Mouse (Mus musculus) limb, embryonic 13.5 days (tissue): ENCODE measurements at regions not wholly inside any gene's neighbourhood (a gene's known extent, or its start where the extent isn't known, plus 50 kb on each side); places are given as distances from the start of the nearest gene placed in this dataset.

Experiments used
- ATAC-seq: fragments of 200-750 bp; cut with Nextera tagmentation; 2 replicates; pipeline ENCODE4 v1.8.0; 2017; ENCODE audit warnings: low read depth, moderate number of reproducible peaks, moderate TSS enrichment; ENCODE audit not compliant: low FRiP score
- H3K27ac ChIP-seq: fragments of 300-500 bp; sonication (generic); 2 replicates; pipeline ENCODE4 v1.5.1; 2015; ENCODE audit warnings: inconsistent platforms, mild to moderate bottlenecking, moderate library complexity
- H3K27me3 ChIP-seq: fragments of 300-500 bp; sonication (generic); 2 replicates; pipeline ENCODE4 v1.6.1; 2015; ENCODE audit warnings: mild to moderate bottlenecking, inconsistent platforms
- H3K36me3 ChIP-seq: fragments of 300-500 bp; sonication (generic); 2 replicates; pipeline ENCODE4 v1.6.1; 2015; ENCODE audit warnings: inconsistent platforms, mild to moderate bottlenecking, moderate library complexity
- H3K4me1 ChIP-seq: fragments of 300-500 bp; sonication (generic); 2 replicates; pipeline ENCODE4 v1.6.1; 2015; ENCODE audit warnings: inconsistent platforms
- H3K4me2 ChIP-seq: fragments of 300-500 bp; sonication (generic); replicated peaks from 2 replicates; pipeline ENCODE4 v1.6.1; 2015; ENCODE audit warnings: inconsistent platforms, mild to moderate bottlenecking, moderate library complexity
- H3K4me3 ChIP-seq: fragments of 300-500 bp; sonication (generic); 2 replicates; pipeline ENCODE4 v1.5.1; 2015; ENCODE audit warnings: moderate library complexity, mild to moderate bottlenecking, inconsistent platforms
- H3K9ac ChIP-seq: fragments of 300-500 bp; sonication (generic); 2 replicates; pipeline ENCODE4 v1.6.1; 2015; ENCODE audit warnings: mild to moderate bottlenecking, inconsistent platforms
- H3K9me3 ChIP-seq: fragments of 300-500 bp; sonication (generic); 2 replicates; pipeline ENCODE4 v1.6.1; 2016; ENCODE audit warnings: inconsistent platforms
- WGBS: fragments of 180-500 bp; shearing (Covaris S2); methylation state at CpG from one replicate; pipeline ENCODE4 v1.1.7; 2015; 5-methylcytosine and 5-hydroxymethylcytosine counted together

DNA sequence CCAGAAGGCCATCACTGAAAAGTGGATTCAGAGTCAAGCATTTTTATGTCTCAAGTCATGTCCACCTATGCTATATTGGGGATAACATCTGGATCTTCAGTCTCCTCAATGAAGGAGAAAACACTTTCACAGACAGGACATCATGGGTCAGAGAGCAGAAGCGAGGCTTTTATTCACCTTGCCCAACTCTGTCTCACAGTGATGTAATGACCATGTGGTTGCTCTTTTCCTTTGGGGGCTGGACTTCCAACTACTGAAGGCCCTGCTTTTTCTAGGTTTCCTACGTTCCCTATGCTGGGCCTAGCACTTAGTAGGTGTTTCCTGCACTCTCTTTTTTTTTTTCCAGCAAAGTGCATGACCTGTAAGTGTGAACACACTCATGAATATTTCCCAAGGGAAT, 130.4 kb downstream of the 4933412E24Rik start:
- ATAC-seq: no peak
- Histone ChIP-seq H3K36me3 (no peaks in the 10 kb centered on the region), H3K4me1 (no peaks in the 10 kb centered on the region), H3K27me3 (no peaks in the 10 kb centered on the region), H3K4me2 (no peak overlapping the region), H3K9me3 (no peaks in the 10 kb centered on the region), H3K4me3 (no peak overlapping the region), H3K9ac (no peak overlapping the region), H3K27ac (no peak overlapping the region)
- 87% methylated on average over 2 of the region's 2 CpGs for WGBS

DNA sequence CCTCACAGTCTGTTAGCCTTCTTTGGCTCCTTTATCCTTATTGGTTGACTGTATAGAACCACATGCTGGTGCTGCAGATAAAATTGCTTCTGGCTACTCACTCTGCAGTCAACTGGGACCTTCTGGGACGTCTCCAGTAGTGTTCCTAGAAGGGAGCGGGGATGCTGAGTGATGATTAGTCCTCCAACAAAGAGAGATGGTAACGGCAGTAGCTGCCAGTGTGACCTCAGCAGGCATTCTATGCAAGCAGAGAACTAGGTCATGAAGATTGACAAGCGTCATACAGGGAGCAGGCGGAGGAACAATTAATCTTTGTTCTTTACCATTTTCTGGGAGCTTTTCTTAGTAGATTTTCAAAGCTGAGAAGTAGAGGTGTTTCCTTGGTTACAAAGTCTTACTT, 134.0 kb downstream of the 4933412E24Rik start:
- H3K4me2 ChIP-seq: no peak overlapping the region
- H3K9me3 ChIP-seq: no peaks in the 10 kb centered on the region
- 89% methylated on average over 5 of the region's 5 CpGs for WGBS
- no peaks in the 10 kb centered on the region for H3K4me1 ChIP-seq
- H3K9ac ChIP-seq: no peak overlapping the region
- H3K36me3 ChIP-seq: no peaks in the 10 kb centered on the region
- H3K4me3 ChIP-seq: no peak overlapping the region
- no peak overlapping the region for H3K27ac ChIP-seq
- H3K27me3 ChIP-seq: no peaks in the 10 kb centered on the region
- no peak for ATAC-seq

DNA sequence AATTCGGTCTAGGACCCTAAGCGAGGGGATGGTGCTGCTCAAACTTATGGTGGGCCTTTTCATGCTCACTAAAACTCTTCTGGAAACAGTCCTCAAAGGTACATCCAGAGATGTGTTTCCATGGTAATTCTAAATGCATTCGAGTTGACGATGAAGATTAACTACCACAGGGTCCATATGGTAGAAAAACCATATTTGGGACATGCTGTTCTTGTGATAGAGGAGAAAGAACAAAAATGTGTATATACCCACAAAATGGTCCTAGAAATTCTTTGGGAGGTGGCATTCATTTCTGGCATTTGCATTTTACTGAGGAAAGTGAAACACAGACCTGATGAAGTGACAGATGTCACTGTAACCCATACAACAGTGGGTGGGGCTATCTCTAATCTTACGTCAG, 136.0 kb downstream of the 4933412E24Rik start:
- WGBS: 87% methylated on average over 5 of the region's 5 CpGs
- Histone ChIP-seq H3K4me1 (no peaks in the 10 kb centered on the region), H3K4me3 (no peak overlapping the region), H3K9ac (no peak overlapping the region), H3K9me3 (no peaks in the 10 kb centered on the region), H3K27me3 (no peaks in the 10 kb centered on the region), H3K4me2 (no peak overlapping the region), H3K27ac (no peak overlapping the region), H3K36me3 (no peaks in the 10 kb centered on the region)
- ATAC-seq: no peak

DNA sequence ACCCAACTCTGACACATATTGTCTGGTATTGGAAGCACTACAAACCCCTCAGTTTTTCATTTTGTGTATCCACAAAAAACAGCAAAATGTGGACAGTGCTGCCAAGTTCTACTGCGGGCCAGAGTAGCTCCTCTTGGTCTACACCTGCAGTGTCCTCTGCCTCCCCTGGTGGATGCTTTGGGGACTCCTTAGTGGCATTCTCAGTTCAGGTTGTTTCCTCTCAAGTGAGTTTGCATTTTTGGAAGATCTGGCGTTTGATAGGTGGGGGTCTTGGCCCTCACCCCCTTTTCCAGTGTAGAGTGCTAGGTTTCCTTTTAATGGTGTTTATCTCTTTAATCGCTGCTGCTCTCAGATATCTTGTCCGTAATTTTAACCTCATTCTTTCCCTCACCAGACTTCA, 137.1 kb downstream of the 4933412E24Rik start:
- H3K27me3 ChIP-seq: no peaks in the 10 kb centered on the region
- H3K27ac ChIP-seq: no peak overlapping the region
- no peaks in the 10 kb centered on the region for H3K9me3 ChIP-seq
- H3K36me3 ChIP-seq: no peaks in the 10 kb centered on the region
- 90% methylated on average over 4 of the region's 4 CpGs for WGBS
- no peak overlapping the region for H3K9ac ChIP-seq
- H3K4me2 ChIP-seq: no peak overlapping the region
- ATAC-seq: no peak
- no peaks in the 10 kb centered on the region for H3K4me1 ChIP-seq
- H3K4me3 ChIP-seq: no peak overlapping the region

DNA sequence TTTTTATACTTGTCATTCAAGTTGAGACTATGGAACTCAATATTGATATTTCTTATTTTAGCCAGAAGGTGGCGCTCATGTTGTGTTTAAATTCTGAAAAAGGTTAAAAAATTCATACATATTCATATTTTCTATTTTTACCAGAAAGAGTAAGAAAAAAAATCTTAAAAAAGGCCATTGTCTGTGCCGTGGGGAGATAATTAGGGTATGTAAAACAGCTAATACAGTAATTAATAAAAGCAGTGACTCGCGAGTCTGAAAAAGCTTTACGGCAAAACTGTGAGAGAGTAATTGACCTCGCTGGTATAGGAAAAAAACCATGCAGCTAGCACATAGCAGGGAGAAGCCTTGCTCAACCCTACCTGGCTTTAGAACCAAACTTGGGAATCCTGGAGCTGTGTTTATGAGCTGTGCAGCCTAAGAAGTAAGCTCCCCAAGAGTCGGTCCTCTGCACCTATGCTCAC, 140.1 kb downstream of the 4933412E24Rik start:
- Histone ChIP-seq H3K27me3 (no peaks in the 10 kb centered on the region), H3K36me3 (no peaks in the 10 kb centered on the region), H3K4me3 (no peak overlapping the region), H3K9me3 (no peaks in the 10 kb centered on the region), H3K27ac (no peak overlapping the region), H3K9ac (no peak overlapping the region), H3K4me2 (no peak overlapping the region), H3K4me1 (no peaks in the 10 kb centered on the region)
- 70% methylated on average over 7 of the region's 7 CpGs for WGBS
- no peak for ATAC-seq

DNA sequence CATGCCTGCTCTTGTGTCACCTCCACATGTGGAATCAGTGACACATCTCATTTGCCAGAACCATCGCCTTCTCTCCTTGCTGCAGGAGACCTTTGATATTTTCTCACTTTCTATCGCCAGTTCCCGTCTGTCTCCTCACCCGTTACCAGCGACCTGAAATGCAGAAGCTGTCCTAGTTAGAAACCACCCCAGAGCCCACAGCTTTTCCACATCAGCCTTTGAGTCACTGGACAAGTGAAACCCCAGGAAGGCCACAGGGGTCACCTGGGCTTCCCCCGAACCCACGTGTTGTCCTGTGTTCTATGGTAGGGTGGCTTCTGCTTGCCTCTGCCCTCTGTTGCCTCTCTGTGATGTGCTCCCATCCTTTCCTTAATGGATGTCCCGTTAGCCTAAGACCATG, 149.7 kb downstream of the 4933412E24Rik start:
- Histone ChIP-seq H3K27ac (no peak overlapping the region), H3K4me2 (no peak overlapping the region), H3K4me1 (no peaks in the 10 kb centered on the region), H3K4me3 (no peak overlapping the region), H3K9ac (no peak overlapping the region), H3K36me3 (no peaks in the 10 kb centered on the region), H3K9me3 (no peaks in the 10 kb centered on the region), H3K27me3 (no peaks in the 10 kb centered on the region)
- no peak for ATAC-seq
- WGBS: 92% methylated on average over 8 of the region's 8 CpGs

DNA sequence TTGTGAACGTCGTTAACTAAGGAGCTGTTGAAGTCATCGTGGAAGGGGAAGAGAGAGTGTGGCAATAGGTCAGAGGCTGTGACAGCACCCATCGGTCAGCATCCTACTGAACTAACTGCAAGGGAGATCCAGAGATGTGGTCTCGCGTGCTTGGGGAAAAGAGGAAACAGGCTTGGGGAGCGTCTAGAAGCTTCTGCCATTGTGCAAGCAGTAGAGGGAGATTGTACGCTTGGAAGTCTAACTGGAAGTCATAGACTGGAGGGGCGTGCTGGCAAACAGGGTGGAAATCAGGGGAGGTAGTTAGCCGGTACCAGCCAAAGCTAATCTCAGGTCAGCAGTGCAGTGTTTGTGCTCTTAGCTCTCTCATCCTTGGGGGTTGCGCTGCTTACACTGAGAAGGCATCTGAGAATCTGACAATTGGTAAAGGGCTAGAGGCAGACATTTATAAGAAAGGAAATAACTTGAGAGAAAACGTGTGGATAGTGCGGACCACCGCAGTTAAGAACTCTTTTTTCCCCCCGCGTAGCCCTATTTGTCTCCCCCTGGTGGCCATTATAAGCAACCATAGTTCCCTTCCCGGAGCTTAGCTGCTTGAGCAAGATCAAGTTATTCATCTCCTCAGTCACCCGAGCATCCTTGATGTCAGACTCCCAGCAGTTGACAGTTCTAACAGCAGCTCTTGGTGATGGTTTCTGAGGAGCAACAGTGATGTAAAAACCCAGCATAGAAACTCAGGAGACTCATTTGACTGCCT, 151.5 kb downstream of the 4933412E24Rik start:
- H3K4me1 ChIP-seq: no peaks in the 10 kb centered on the region
- peak overlapping the region; percentile 48 for H3K4me2 ChIP-seq
- no peak; the same call in 1 of the 2 replicates for ATAC-seq
- H3K9me3 ChIP-seq: no peaks in the 10 kb centered on the region
- no peak overlapping the region for H3K9ac ChIP-seq
- WGBS: 47% methylated on average over 18 of the region's 18 CpGs
- H3K36me3 ChIP-seq: no peaks in the 10 kb centered on the region
- H3K4me3 ChIP-seq: no peak overlapping the region
- no peaks in the 10 kb centered on the region for H3K27me3 ChIP-seq
- no peak overlapping the region for H3K27ac ChIP-seq

DNA sequence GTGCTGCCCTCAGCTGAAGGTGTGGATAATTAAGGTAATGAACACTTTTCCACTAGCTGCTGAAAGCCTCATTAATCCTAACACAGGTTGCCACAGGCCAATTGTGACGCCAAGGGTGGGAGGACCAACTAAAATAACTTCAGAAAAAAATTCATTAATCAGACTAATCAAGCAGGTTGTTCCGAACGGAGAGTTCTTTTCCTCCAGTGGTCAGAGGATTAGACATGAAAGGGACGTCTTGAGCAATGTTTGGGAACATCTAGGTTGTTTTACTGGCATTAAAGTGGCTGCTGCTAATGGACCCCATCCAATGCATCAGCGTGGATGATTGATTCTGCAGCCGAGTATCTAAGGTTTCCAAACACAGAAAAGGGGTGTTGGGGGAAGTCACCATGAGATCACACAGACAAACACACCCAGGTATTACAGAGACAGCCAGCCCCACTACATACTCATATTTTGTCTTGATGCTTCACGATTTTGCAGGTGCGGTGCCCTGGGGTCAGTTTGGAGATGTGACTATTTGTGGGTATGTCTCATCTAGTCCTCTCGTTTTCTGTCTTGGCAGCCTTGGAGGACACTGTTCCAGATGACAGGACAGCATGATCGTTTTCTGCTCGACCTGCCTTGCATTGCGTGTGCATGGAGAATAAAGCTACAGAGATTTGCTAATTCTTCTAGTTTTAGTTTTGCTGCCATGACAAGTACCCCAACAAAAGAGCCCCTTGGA, 164.0 kb downstream of the 4933412E24Rik start:
- Histone ChIP-seq H3K4me2 (no peak overlapping the region), H3K4me3 (no peak overlapping the region), H3K9ac (no peak overlapping the region), H3K27me3 (no peaks in the 10 kb centered on the region), H3K9me3 (no peaks in the 10 kb centered on the region; the same call in 1 of the 2 replicates), H3K4me1 (no peaks in the 10 kb centered on the region), H3K36me3 (no peaks in the 10 kb centered on the region), H3K27ac (no peak overlapping the region)
- ATAC-seq: no peak
- WGBS: 68% methylated on average over 12 of the region's 12 CpGs

DNA sequence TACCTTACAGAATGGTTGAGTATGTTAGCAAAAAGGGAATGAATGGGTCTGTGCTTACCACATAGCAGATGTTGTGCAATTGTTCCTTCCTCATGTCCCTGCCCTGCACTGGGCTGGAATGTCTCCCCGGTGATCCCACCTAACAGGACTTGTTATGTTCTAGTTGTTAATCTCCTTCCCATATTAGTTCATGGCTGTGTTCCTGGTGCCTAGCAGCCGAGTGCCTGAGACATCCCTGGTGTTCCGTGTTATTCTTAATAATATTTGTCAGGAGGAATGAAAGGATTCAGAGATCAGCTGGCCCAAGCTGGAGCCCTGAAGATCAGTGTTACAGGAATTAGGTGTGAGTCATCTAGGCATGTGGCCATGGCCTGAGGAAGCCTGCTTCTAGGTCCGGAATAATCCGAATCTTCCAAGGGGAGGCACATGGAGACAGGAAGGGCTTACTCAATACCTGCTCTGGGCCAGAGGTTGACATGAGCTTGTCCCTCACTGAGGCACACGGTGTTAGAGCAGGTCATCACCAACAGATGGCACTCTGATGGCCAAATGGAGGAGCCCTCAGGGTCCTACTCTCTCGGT, 171.2 kb downstream of the 4933412E24Rik start:
- H3K27me3 ChIP-seq: no peaks in the 10 kb centered on the region
- no peak overlapping the region for H3K27ac ChIP-seq
- H3K4me1 ChIP-seq: 0 out of 2 replicates have a peak, but pooled peaks cover 13% of the 10 kb centered on the region
- no peaks in the 10 kb centered on the region; the same call in 1 of the 2 replicates for H3K9me3 ChIP-seq
- no peaks in the 10 kb centered on the region for H3K36me3 ChIP-seq
- 75% methylated on average over 7 of the region's 7 CpGs for WGBS
- ATAC-seq: no peak
- no peak overlapping the region for H3K4me3 ChIP-seq
- no peak overlapping the region for H3K4me2 ChIP-seq
- no peak overlapping the region for H3K9ac ChIP-seq

DNA sequence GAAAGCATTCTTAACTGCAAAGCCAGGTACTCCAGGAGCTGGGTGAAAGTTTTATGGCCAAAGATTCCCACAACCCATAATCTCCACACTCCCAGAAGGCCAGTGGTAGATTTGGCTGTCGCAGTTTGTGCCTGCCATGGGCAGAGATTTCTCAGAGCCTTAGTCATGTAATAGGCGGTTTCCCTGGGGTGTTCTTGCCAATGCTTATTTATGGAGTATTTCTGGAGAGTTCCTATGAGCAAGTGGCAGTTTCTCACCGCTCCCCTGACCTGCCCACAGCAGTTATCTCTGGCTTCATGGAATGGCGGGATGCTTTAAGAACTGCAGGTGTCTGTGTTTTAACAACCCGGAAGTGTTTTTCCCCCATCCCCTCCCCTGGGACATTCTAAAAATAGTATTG, 179.8 kb downstream of the 4933412E24Rik start:
- H3K27me3 ChIP-seq: no peaks in the 10 kb centered on the region
- H3K4me3 ChIP-seq: no peak overlapping the region
- no peaks in the 10 kb centered on the region for H3K36me3 ChIP-seq
- H3K9me3 ChIP-seq: no peaks in the 10 kb centered on the region
- H3K9ac ChIP-seq: no peak overlapping the region
- no peak overlapping the region for H3K27ac ChIP-seq
- peaks cover 24% of the 10 kb centered on the region; the same call in 1 of the 2 replicates for H3K4me1 ChIP-seq
- 65% methylated on average over 5 of the region's 5 CpGs for WGBS
- ATAC-seq: no peak
- H3K4me2 ChIP-seq: no peak overlapping the region

DNA sequence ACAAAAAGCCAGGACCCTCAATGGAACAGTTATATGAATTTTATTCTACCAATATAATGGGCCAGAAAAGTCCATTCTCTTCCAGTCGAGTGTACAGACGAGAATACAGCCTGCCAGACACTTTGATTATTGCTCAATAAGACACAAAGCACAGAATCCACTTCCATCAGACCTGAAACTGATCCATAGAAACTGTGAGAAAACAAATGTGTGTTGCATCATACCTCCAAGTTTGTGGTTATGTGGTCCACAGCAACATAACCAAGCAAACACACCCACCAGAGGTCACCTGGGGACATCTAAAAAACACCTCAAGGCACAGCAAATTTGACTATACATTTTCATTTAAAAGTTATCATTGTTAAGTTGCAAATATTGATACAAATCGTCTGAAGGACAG, 183.2 kb downstream of the 4933412E24Rik start:
- Histone ChIP-seq H3K36me3 (no peaks in the 10 kb centered on the region), H3K9ac (no peak overlapping the region), H3K4me2 (no peak overlapping the region), H3K9me3 (no peaks in the 10 kb centered on the region), H3K27me3 (no peaks in the 10 kb centered on the region), H3K27ac (no peak overlapping the region), H3K4me3 (no peak overlapping the region), H3K4me1 (peaks cover 33% of the 10 kb centered on the region)
- WGBS: 82% methylated on average over 3 of the region's 3 CpGs
- ATAC-seq: no peak

DNA sequence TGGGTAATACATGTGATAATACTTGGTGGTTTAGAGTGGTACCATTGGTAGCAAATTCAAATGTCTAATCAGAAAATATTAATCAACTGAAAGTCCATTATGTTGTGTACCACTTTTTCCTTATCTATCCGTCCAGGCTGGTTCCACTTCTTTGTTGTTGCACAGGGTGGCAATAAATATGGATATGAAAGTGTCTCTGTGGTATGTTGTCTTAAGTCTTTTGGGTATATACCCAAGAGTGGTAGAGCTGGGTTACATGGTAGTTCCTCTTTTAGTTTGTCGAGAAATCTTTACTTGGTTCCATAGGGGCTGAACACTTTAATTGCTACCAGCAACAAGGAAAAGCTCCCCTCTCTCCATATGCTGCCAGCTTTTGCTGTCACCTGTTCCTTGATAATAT, 184.9 kb downstream of the 4933412E24Rik start:
- no peaks in the 10 kb centered on the region for H3K36me3 ChIP-seq
- no peaks in the 10 kb centered on the region for H3K9me3 ChIP-seq
- peaks cover 44% of the 10 kb centered on the region for H3K4me1 ChIP-seq
- no peak overlapping the region for H3K9ac ChIP-seq
- no peak overlapping the region for H3K27ac ChIP-seq
- WGBS: 77% methylated on average over 2 of the region's 2 CpGs
- no peaks in the 10 kb centered on the region for H3K27me3 ChIP-seq
- no peak overlapping the region for H3K4me2 ChIP-seq
- ATAC-seq: no peak
- no peak overlapping the region for H3K4me3 ChIP-seq
